Mouse (Mus musculus) embryonic facial prominence, embryonic 11.5 days (tissue): ENCODE measurements at regions not wholly inside any gene's neighbourhood (a gene's known extent, or its start where the extent isn't known, plus 50 kb on each side); places are given as distances from the start of the nearest gene placed in this dataset.

Source experiments
- ATAC-seq: fragments of 200-750 bp; cut with Nextera tagmentation; replicated peaks from 2 replicates; pipeline ENCODE4 v1.8.0; 2017; ENCODE audit warnings: low read depth; ENCODE audit not compliant: insufficient number of reproducible peaks, low FRiP score, low TSS enrichment
- DNase-seq: peaks from one replicate; pipeline ENCODE4 v3.0.0-alpha.2; 2015; ENCODE audit warnings: low spot score
- H3K27ac ChIP-seq: fragments of 300-500 bp; sonication (generic); replicated peaks from 2 replicates; pipeline ENCODE4 v1.5.1; 2014; ENCODE audit warnings: mild to moderate bottlenecking, low read depth, low read length, control low read depth
- H3K27me3 ChIP-seq: fragments of 300-500 bp; sonication (generic); 2 replicates; pipeline ENCODE4 v1.6.1; 2014; ENCODE audit warnings: mild to moderate bottlenecking, low read length, moderate library complexity, mixed read lengths; ENCODE audit not compliant: control insufficient read depth, insufficient read depth
- H3K36me3 ChIP-seq: fragments of 300-500 bp; sonication (generic); replicated peaks from 2 replicates; pipeline ENCODE4 v1.6.1; 2014; ENCODE audit warnings: low read depth, mild to moderate bottlenecking, low read length, moderate library complexity, mixed read lengths; ENCODE audit not compliant: control insufficient read depth, insufficient read depth
- H3K4me1 ChIP-seq: fragments of 300-500 bp; sonication (generic); 2 replicates; pipeline ENCODE4 v1.6.1; 2014; ENCODE audit warnings: low read length, mixed read lengths; ENCODE audit not compliant: control insufficient read depth, insufficient read depth
- H3K4me2 ChIP-seq: fragments of 300-500 bp; sonication (generic); 2 replicates; pipeline ENCODE4 v1.6.1; 2014; ENCODE audit warnings: low read depth, mild to moderate bottlenecking, control low read depth, low read length, moderate library complexity
- H3K4me3 ChIP-seq: fragments of 300-500 bp; sonication (generic); 2 replicates; pipeline ENCODE4 v1.5.1; 2014; ENCODE audit warnings: low read depth, low read length, control low read depth
- H3K9ac ChIP-seq: fragments of 300-500 bp; sonication (generic); replicated peaks from 2 replicates; pipeline ENCODE4 v1.6.1; 2014; ENCODE audit warnings: mild to moderate bottlenecking, control low read depth, low read length
- H3K9me3 ChIP-seq: fragments of 300-500 bp; sonication (generic); replicated peaks from 2 replicates; pipeline ENCODE4 v1.6.1; 2016; ENCODE audit warnings: mild to moderate bottlenecking, low read length, inconsistent platforms, mixed read lengths; ENCODE audit not compliant: control insufficient read depth
- WGBS: fragments of 180-500 bp; shearing (Covaris S2); extraction: QIAGEN DNeasy Blood & Tissue Kit; methylation state at CpG from one replicate; pipeline ENCODE4 v1.1.7; 2014; 5-methylcytosine and 5-hydroxymethylcytosine counted together

GRCm38 (mm10) chr13:44360016-44360415, 369.3 kb upstream of the Jarid2 start:
- WGBS, result 78% methylated on average over 5 of the region's 5 CpGs
- no peaks in the 10 kb centered on the region for H3K36me3 ChIP-seq
- no peaks in the 10 kb centered on the region for H3K9me3 ChIP-seq
- no peak overlapping the region for H3K27ac ChIP-seq
- H3K27me3 ChIP-seq, result no peaks in the 10 kb centered on the region
- no peak overlapping the region for H3K4me3 ChIP-seq
- no peaks in the 10 kb centered on the region; the same call in 1 of the 2 replicates for H3K4me1 ChIP-seq
- H3K4me2 ChIP-seq, result no peak overlapping the region
- no peak for DNase-seq
- no peak overlapping the region for H3K9ac ChIP-seq
- ATAC-seq, result no peak

GRCm38 (mm10) chr13:44360725-44361290, 368.5 kb upstream of the Jarid2 start:
- H3K4me1 ChIP-seq, result no peaks in the 10 kb centered on the region
- no peaks in the 10 kb centered on the region for H3K27me3 ChIP-seq
- WGBS, result 66% methylated on average over 15 of the region's 15 CpGs
- H3K36me3 ChIP-seq, result no peaks in the 10 kb centered on the region
- no peak for DNase-seq
- no peak overlapping the region for H3K4me2 ChIP-seq
- ATAC-seq, result no peak
- no peak overlapping the region for H3K4me3 ChIP-seq
- H3K9me3 ChIP-seq, result no peaks in the 10 kb centered on the region
- H3K9ac ChIP-seq, result no peak overlapping the region
- H3K27ac ChIP-seq, result no peak overlapping the region

DNA sequence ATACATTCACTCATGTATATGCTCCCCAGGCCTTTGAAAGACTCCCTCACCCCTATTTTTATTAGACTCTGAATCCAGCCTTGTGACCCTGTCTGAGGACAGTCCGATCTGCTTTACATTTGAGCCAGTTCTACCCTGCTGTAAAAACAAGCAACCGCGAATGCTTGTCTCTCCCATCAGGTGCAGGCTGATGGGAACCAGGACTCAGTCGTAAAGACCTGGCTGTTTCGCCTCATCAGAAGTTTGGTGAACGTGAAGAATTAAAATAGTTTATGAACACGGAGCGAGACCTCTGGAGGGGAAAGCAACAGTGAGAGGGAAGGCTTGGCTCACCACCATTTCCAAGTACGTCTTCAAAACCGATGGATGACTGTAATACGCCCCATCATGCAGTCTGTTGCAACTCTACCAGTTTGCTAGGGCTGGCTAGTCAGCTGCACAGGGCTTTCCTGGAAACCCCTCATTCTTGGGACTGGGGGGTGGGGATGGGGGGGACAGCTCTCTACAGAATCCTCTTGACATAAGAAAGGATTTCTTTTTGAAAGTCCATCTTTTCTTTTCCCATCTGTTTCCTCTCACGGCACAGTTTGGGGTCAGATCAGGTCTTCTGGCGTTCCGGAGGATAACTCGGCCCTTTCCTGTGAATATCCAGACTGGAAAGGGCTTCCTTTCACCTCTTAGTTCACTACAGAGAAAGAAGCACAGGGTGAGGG, 366.8 kb upstream of the Jarid2 start:
- Histone ChIP-seq H3K4me3 (no peak overlapping the region), H3K9ac (no peak overlapping the region), H3K36me3 (no peaks in the 10 kb centered on the region), H3K4me2 (no peak overlapping the region), H3K27ac (no peak overlapping the region), H3K9me3 (no peaks in the 10 kb centered on the region), H3K27me3 (no peaks in the 10 kb centered on the region), H3K4me1 (no peaks in the 10 kb centered on the region)
- DNase-seq (peak; percentile 55), ATAC-seq (no peak)
- WGBS, result 32% methylated on average over 15 of the region's 15 CpGs

GRCm38 (mm10) chr13:44363016-44363415, 366.3 kb upstream of the Jarid2 start:
- no peaks in the 10 kb centered on the region for H3K4me1 ChIP-seq

DNA sequence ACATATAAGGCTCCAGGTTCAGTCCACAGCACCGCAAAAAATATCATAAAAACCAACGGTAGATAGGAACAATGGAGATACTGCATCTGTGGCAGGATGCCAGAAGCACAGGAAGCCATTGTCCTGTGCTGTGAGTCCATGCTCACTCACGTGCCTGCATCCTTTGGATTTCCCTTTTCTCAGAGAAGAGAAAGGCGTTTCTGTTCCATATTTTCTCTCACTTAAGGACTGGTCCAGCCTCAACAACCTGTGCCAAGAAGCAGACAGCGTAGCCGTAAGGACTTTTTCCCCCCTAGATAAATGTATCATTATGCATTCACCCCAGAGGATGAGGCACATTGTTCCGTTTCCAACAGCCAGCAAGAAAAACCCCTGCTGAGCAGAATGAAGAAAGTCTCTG, 360.0 kb upstream of the Jarid2 start:
- no peak for ATAC-seq
- no peak overlapping the region for H3K4me2 ChIP-seq
- no peaks in the 10 kb centered on the region for H3K27me3 ChIP-seq
- H3K4me1 ChIP-seq, result no peaks in the 10 kb centered on the region
- no peaks in the 10 kb centered on the region for H3K36me3 ChIP-seq
- H3K27ac ChIP-seq, result no peak overlapping the region
- H3K9me3 ChIP-seq, result no peaks in the 10 kb centered on the region
- H3K9ac ChIP-seq, result no peak overlapping the region
- 76% methylated on average over 7 of the region's 7 CpGs for WGBS
- no peak overlapping the region for H3K4me3 ChIP-seq
- no peak for DNase-seq

More at GRCm38 (mm10) chr13:44363016-44363415, 366.3 kb upstream of the Jarid2 start:
- WGBS, result 5% methylated on average over 2 of the region's 2 CpGs
- no peak overlapping the region for H3K4me2 ChIP-seq
- H3K9ac ChIP-seq, result no peak overlapping the region
- H3K4me3 ChIP-seq, result no peak overlapping the region
- no peaks in the 10 kb centered on the region for H3K9me3 ChIP-seq
- no peaks in the 10 kb centered on the region for H3K27me3 ChIP-seq
- H3K27ac ChIP-seq, result no peak overlapping the region
- no peaks in the 10 kb centered on the region for H3K36me3 ChIP-seq
- no peak for ATAC-seq
- no peak for DNase-seq

GRCm38 (mm10) chr13:44372361-44372877, 356.9 kb upstream of the Jarid2 start:
- DNase-seq (no peak), ATAC-seq (no peak)
- Histone ChIP-seq H3K9ac (no peak overlapping the region), H3K4me3 (no peak overlapping the region), H3K27ac (no peak overlapping the region), H3K27me3 (no peaks in the 10 kb centered on the region), H3K36me3 (no peaks in the 10 kb centered on the region), H3K9me3 (no peaks in the 10 kb centered on the region), H3K4me2 (no peak overlapping the region), H3K4me1 (no peaks in the 10 kb centered on the region)
- WGBS, result 90% methylated on average over 6 of the region's 6 CpGs

GRCm38 (mm10) chr13:44375476-44376159, 353.7 kb upstream of the Jarid2 start:
- no peaks in the 10 kb centered on the region for H3K4me1 ChIP-seq
- no peak overlapping the region for H3K9ac ChIP-seq

GRCm38 (mm10) chr13:44376160-44376488, 353.1 kb upstream of the Jarid2 start:
- H3K27me3 ChIP-seq, result no peaks in the 10 kb centered on the region
- H3K4me1 ChIP-seq, result no peaks in the 10 kb centered on the region
- H3K4me2 ChIP-seq, result no peak overlapping the region
- H3K4me3 ChIP-seq, result no peak overlapping the region
- no peak overlapping the region for H3K27ac ChIP-seq
- H3K9ac ChIP-seq, result no peak overlapping the region
- no peaks in the 10 kb centered on the region for H3K36me3 ChIP-seq
- ATAC-seq (peak; percentile 39; the same call in 1 of the 2 replicates), DNase-seq (no peak)
- 29% methylated on average over 3 of the region's 3 CpGs for WGBS
- no peaks in the 10 kb centered on the region for H3K9me3 ChIP-seq

More at GRCm38 (mm10) chr13:44375476-44376159, 353.7 kb upstream of the Jarid2 start:
- Histone ChIP-seq H3K27ac (no peak overlapping the region), H3K9me3 (no peaks in the 10 kb centered on the region), H3K4me2 (no peak overlapping the region), H3K36me3 (no peaks in the 10 kb centered on the region), H3K4me3 (no peak overlapping the region), H3K27me3 (no peaks in the 10 kb centered on the region)
- ATAC-seq (peak; percentile 59), DNase-seq (peak; percentile 41)
- 46% methylated on average over 13 of the region's 13 CpGs for WGBS
